Mouse (Mus musculus) heart, postnatal 0 days (tissue): Measurements from ENCODE around the gene Syt16.

ENCODE experiments used
- CTCF ChIP-seq: IDR thresholded peaks from 2 replicates; pipeline ENCODE4 v1.5.1; 2016; ENCODE audit warnings: antibody characterized with exemption, control low read depth, low read depth
- EP300 ChIP-seq: IDR thresholded peaks from 2 replicates; pipeline ENCODE4 v1.6.1; 2016; ENCODE audit warnings: antibody characterized with exemption, low read depth

- no peak for TF ChIP-seq CTCF
- no peak for TF ChIP-seq EP300
Observed at GRCm38 (mm10) chr12:74282846-74283245, 285.4 kb downstream of the Syt16 start.
